Mouse (Mus musculus) ES-Bruce4 (cell line): ENCODE results near the gene Mlf2.

Experiments
- CTCF ChIP-seq: IDR thresholded peaks from one replicate; pipeline ENCODE4 v1.8.1; 2011; ENCODE audit warnings: low read depth, low read length
- EP300 ChIP-seq: IDR thresholded peaks from 2 replicates; pipeline ENCODE4 v1.6.1; 2011; ENCODE audit warnings: low read depth, low read length; ENCODE audit not compliant: insufficient read depth

DNA sequence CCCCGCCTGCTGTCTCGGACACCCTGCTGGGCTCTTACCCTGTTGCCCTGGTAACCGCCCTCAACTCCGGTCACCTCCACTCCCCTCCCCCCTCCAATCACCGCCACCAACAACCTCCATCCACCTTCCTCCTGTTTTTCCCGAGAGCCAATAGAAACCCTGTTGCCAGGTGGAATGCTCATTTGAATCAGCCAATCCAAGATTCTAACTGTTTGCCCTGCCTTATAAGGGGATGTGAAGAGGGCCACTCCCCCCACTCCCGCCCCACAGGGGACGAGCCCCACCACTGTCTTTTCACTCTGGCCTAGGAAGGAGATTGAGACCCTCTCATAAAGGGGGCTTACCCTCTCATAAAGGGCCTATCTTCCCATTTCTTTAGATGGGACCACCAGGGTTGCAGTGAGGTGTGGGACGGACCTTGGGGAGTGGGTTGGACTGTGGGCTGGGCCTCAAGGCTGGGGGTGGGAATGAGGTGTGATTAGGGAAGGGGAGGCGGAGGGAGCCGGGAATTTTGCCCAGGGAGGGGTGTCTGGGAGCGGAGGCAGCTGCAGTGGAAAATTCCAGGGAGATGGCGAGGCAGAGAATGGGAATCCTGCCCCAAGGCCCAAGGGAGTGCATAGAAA lies 11.4 kb upstream of the Mlf2 start, which contains the start of gene Ptms:
- TF ChIP-seq CTCF (no peak), EP300 (peak; percentile 80; the same call in 1 of the 2 replicates)
